In the genomic region with DNA sequence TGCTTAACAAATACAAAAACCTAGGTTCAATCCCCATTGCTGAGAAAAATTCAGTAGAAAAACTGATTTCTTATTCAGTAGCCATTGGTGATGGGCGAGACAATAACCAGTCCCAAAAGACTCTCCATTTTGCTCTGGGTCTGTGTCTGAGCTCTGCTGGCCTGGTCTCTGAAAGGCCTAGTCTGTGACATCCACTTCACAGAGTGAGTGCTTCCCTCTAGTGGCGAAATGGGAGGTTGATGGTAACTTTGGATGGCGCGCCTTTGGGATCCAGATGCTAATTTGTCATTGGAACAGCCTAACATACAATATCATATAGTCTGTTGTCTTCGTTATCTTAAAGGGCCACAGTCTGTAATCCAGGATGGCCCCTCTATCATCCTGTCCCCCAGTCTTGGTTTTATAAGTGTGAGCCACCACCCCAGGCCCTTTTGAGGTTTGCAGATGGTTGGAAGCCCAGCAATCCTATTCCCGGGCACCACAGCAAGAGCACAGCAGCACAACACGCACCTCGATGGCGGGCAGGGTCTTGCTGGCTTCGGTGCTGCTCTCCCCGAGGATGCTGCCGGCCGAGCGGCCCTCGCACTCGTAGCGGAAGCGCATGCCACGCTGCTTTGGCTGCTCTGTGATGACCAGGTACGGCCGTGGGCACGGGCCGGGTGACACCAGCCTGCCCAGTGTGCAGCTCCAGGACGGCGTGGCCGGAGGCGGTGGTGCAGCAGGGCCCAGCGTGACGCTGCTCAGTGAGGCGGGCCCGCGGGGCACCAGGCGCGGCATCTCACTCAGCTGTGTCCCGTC, we compare ENCODE assay signal across 8 mouse cellular contexts. TPM values are rescaled to one million over a fixed set of nuclear protein-coding genes. Genes with fewer than 3 reads are reported as not detected.
DNase-seq lines count a peak whose midpoint lies in the region; ATAC-seq and TF ChIP-seq lines count a peak whose summit lies in the region.

No protein-coding gene starts in this region.

- H3K4me2 ChIP-seq in hindbrain, postnatal 0 days (ENCODE audit: low read depth, low read length): peak overlapping the region; percentile 38

- H3K4me3 ChIP-seq in hindbrain, postnatal 0 days (ENCODE audit: low read length): peak overlapping the region; percentile 19

- H3K4me1 ChIP-seq in hindbrain, postnatal 0 days (ENCODE audit: insufficient read depth, low read length): no peaks in the 10 kb centered on the region

- H3K27ac ChIP-seq in hindbrain, postnatal 0 days: peak overlapping the region; percentile 12; the same call in 1 of the 2 replicates

- DNase-seq in ZHBTc4 (ENCODE audit: low read depth, low spot score): peak; percentile 90
- DNase-seq in cerebellum, postnatal 14 days: peak; percentile 80 to 87
- peak; percentile 52 to 70 for DNase-seq in frontal cortex, postnatal 14 days (ENCODE audit: low spot score in 2 of 2)
- DNase-seq in hindbrain, postnatal 0 days (ENCODE audit: low spot score): peak; percentile 92
- peak; percentile 76 to 80 for DNase-seq in left cerebral cortex, adult 18-20 months (ENCODE audit: low spot score in 2 of 2)
- peak; percentile 69 to 85 for DNase-seq in lung, postnatal 4 days
- peak; percentile 80 to 83 for DNase-seq in right cerebral cortex, adult 2 months (ENCODE audit: low spot score in 2 of 2)
- DNase-seq in yolk sac, embryonic 10.5 days (ENCODE audit: low spot score): peak; percentile 63

- no peaks in the 10 kb centered on the region for H3K9me3 ChIP-seq in hindbrain, postnatal 0 days (ENCODE audit: low read length)

- H3K9ac ChIP-seq in hindbrain, postnatal 0 days (replicated peaks; ENCODE audit: low read length): peak overlapping the region; percentile 26; the same call in 1 of the 2 replicates

- 0 out of 2 replicates have a peak, but pooled peaks cover 5% of the 10 kb centered on the region for H3K36me3 ChIP-seq in hindbrain, postnatal 0 days (ENCODE audit: insufficient read depth, low read length)

- WGBS in hindbrain, postnatal 0 days: 8% methylated on average over 35 of the region's 35 CpGs

- TF ChIP-seq CTCF in hindbrain, postnatal 0 days (IDR thresholded peaks at IDR 0.05; ENCODE audit: low read depth): peak; percentile 93

- ATAC-seq in hindbrain, postnatal 0 days: peak; percentile 75

- no peaks in the 10 kb centered on the region for H3K27me3 ChIP-seq in hindbrain, postnatal 0 days (ENCODE audit: insufficient read depth, low read length)

RNA-seq across cellular contexts. Expression of gene Relb, which starts 10.0 kb away (rescaled TPM):
- 9.2 and 10.2 TPM in 2 replicates for total RNA-seq in hindbrain, postnatal 0 days (2014; rRNA removed)
- polyA plus RNA-seq in hindbrain, postnatal 0 days (2015; fragmentation: Nextera tagmentation; extraction: Ambion mirVana): 6.5 and 6.9 TPM in 2 replicates
- 1 to 10 TPM; 7.5 to 8.1 TPM for total RNA-seq in left cerebral cortex, adult 18-20 months (2021)

RNA-seq across cellular contexts. Expression of gene Clasrp, which starts 14.9 kb away (rescaled TPM):
- 67.0 and 90.9 TPM in 2 replicates for total RNA-seq in hindbrain, postnatal 0 days (2014; rRNA removed)
- polyA plus RNA-seq in hindbrain, postnatal 0 days (2015; fragmentation: Nextera tagmentation; extraction: Ambion mirVana): 70.3 and 77.5 TPM in 2 replicates
- 10 to 100 TPM; 70.4 to 87.0 TPM for total RNA-seq in left cerebral cortex, adult 18-20 months (2021)

RNA-seq across cellular contexts. Expression of gene Gemin7, which starts 41.8 kb away (rescaled TPM):
- total RNA-seq in hindbrain, postnatal 0 days (2014; rRNA removed): 60.0 and 61.7 TPM in 2 replicates
- 153 and 162 TPM in 2 replicates for polyA plus RNA-seq in hindbrain, postnatal 0 days (2015; fragmentation: Nextera tagmentation; extraction: Ambion mirVana)
- 10 to 100 TPM; 51.0 to 53.7 TPM for total RNA-seq in left cerebral cortex, adult 18-20 months (2021)

RNA-seq across cellular contexts. Expression of gene Zfp296, which starts 42.1 kb away (rescaled TPM):
- 0.25 TPM in 1 of 2 replicates, not detected in the other for total RNA-seq in hindbrain, postnatal 0 days (2014; rRNA removed)
- not detected in 2 replicates for polyA plus RNA-seq in hindbrain, postnatal 0 days (2015; fragmentation: Nextera tagmentation; extraction: Ambion mirVana)
- total RNA-seq in left cerebral cortex, adult 18-20 months (2021): 1 to 10 TPM; 2.0 to 2.7 TPM

RNA-seq across cellular contexts. Expression of gene Clptm1, which starts 45.6 kb away (rescaled TPM):
- total RNA-seq in hindbrain, postnatal 0 days (2014; rRNA removed): 178 and 187 TPM in 2 replicates
- polyA plus RNA-seq in hindbrain, postnatal 0 days (2015; fragmentation: Nextera tagmentation; extraction: Ambion mirVana): 135 and 142 TPM in 2 replicates
- total RNA-seq in left cerebral cortex, adult 18-20 months (2021): 100 to 1,000 TPM; 151 to 152 TPM

Comparison
In these comparisons a context has a peak if more than half of its experiments do, and no peak if none do; other contexts are left out.
1. Peak in every context shown above with its lines: DNase-seq, ATAC-seq, H3K4me3 ChIP-seq and H3K27ac ChIP-seq.